Mouse (Mus musculus) embryonic facial prominence, embryonic 12.5 days (tissue): ENCODE data around the gene Gpr137c. TPM values are rescaled to one million over a fixed set of nuclear protein-coding genes. Genes with fewer than 3 reads are reported as not detected.

Source experiments
- ATAC-seq: fragments of 200-750 bp; cut with Nextera tagmentation; 2 replicates; pipeline ENCODE4 v1.8.0; 2017; ENCODE audit not compliant: insufficient number of reproducible peaks, insufficient read depth, low FRiP score, low TSS enrichment
- H3K27ac ChIP-seq: fragments of 300-500 bp; sonication (generic); 2 replicates; pipeline ENCODE4 v1.5.1; 2016; ENCODE audit warnings: mild to moderate bottlenecking
- H3K27me3 ChIP-seq: fragments of 300-500 bp; sonication (generic); 2 replicates; pipeline ENCODE4 v1.6.1; 2016; ENCODE audit warnings: mild to moderate bottlenecking, moderate library complexity
- H3K36me3 ChIP-seq: fragments of 300-500 bp; sonication (generic); 2 replicates; pipeline ENCODE4 v1.6.1; 2016; ENCODE audit warnings: mild to moderate bottlenecking
- H3K4me1 ChIP-seq: fragments of 300-500 bp; sonication (generic); 2 replicates; pipeline ENCODE4 v1.6.1; 2016
- H3K4me2 ChIP-seq: fragments of 300-500 bp; sonication (generic); replicated peaks from 2 replicates; pipeline ENCODE4 v1.6.1; 2016; ENCODE audit warnings: mild to moderate bottlenecking, moderate library complexity
- H3K4me3 ChIP-seq: fragments of 300-500 bp; sonication (generic); 2 replicates; pipeline ENCODE4 v1.5.1; 2016; ENCODE audit warnings: mild to moderate bottlenecking
- H3K9ac ChIP-seq: fragments of 300-500 bp; sonication (generic); 2 replicates; pipeline ENCODE4 v1.6.1; 2016; ENCODE audit warnings: mild to moderate bottlenecking, moderate library complexity
- H3K9me3 ChIP-seq: fragments of 300-500 bp; sonication (generic); 2 replicates; pipeline ENCODE4 v1.6.1; 2016; ENCODE audit warnings: mild to moderate bottlenecking, moderate library complexity
- WGBS: fragments of 180-500 bp; shearing (Covaris S2); methylation state at CpG from one replicate; pipeline ENCODE4 v1.1.7; 2016; 5-methylcytosine and 5-hydroxymethylcytosine counted together
- polyA plus RNA-seq: library from polyadenylated mRNA; unstranded; fragments of >200 nt; fragmentation: Nextera tagmentation; extraction: Ambion mirVana; gene quantifications from 2 replicates; pipeline ENCODE4 v1.2.1, GENCODE M21; 2016

The Gpr137c gene
- polyA plus RNA-seq, 1 experiment from 2014 or later = 5.5 TPM

DNA sequence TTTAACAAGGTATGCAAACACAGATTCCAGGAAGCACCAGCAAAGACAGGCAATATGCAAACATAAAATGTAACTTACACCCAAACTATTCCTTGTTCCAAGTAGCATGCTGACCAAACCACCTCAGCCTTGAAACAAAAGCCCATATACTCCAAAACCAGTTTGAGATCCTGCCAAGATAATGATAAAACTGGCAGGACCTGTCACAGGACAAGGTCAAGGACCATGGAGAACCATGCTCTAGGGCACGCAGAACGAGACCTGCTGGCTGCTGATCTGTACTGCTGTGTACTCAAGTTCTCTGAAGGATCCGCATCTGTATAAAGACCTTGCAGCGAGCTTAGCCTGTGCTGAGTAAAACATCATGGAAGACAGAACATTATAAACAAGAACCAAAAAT lies 1.8 kb upstream of the Gpr137c start:
- Histone ChIP-seq H3K27me3 (no peaks in the 10 kb centered on the region), H3K4me3 (no peak overlapping the region), H3K36me3 (no peaks in the 10 kb centered on the region), H3K4me1 (peaks cover 6% of the 10 kb centered on the region; the same call in 1 of the 2 replicates), H3K27ac (no peak overlapping the region), H3K4me2 (peak overlapping the region; percentile 64; the same call in 1 of the 2 replicates), H3K9ac (no peak overlapping the region), H3K9me3 (no peaks in the 10 kb centered on the region)
- ATAC-seq = no peak
- WGBS = 86% methylated on average over 4 of the region's 4 CpGs

DNA sequence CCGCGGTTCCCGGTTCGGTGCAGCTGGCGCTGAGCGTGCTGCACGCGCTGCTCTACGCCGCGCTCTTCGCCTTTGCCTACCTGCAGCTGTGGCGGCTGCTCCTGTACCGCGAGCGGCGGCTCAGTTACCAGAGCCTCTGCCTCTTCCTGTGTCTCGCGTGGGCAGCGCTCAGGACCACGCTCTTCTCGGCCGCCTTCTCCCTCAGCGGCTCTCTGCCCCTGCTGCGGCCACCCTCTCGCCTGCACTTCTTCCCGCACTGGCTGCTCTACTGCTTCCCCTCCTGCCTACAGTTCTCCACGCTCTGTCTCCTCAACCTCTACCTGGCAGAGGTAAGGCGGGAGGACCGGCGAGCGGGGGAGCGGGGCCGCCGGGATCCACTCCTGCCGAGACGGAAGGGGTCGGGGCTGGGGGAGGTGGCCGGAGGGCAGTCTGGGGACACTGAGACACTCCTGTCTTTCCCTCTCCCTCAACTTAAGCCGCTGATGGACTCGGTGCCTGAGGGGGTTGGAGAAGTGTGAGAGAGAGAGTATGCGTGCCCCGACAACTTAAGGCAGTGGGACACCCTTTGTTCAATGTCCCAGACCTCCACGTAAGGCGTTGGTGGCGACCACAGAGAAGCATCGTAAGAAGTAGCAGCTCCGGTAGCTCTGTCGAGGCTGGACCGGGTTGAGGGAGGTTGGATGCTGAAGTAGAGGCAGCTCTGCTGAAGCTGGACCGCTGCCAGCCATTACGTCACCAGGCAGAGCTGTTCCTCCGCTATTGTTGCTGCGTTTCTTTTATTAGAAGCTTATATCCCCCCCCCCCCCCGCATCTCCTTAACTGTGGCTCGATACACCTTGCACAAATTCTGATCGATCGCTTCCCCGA lies 806 bp downstream of the Gpr137c start, which contains the start of gene Txndc16:
Gene Txndc16, minus strand, starts transcription at position 239 of the 867 bp plus-strand sequence.
- under 1% methylated on average over 46 of the region's 59 CpGs for whole genome bisulfite sequencing
- H3K27me3 ChIP-seq = no peaks in the 10 kb centered on the region
- peak within 1 kb of the TSS; percentile 88 for H3K4me2 ChIP-seq
- H3K9me3 ChIP-seq = no peaks in the 10 kb centered on the region
- H3K27ac ChIP-seq = peak within 1 kb of the TSS; percentile 94
- H3K4me3 ChIP-seq = peak within 1 kb of the TSS; percentile 71
- H3K4me1 ChIP-seq = peaks cover 6% of the 10 kb centered on the region; the same call in 1 of the 2 replicates
- ATAC-seq = peak; percentile 44
- H3K36me3 ChIP-seq = no peaks in the 10 kb centered on the region
- H3K9ac ChIP-seq = peak within 1 kb of the TSS; percentile 87

- no peak for ATAC-seq
- Histone ChIP-seq H3K36me3 (no peaks in the 10 kb centered on the region), H3K27ac (0 out of 2 replicates have a peak overlapping the region, but pooled peaks have one; percentile 17), H3K9me3 (no peaks in the 10 kb centered on the region), H3K9ac (peak overlapping the region; percentile 87), H3K4me3 (peak overlapping the region; percentile 71), H3K4me1 (peaks cover 6% of the 10 kb centered on the region; the same call in 1 of the 2 replicates), H3K4me2 (peak overlapping the region; percentile 88), H3K27me3 (no peaks in the 10 kb centered on the region)
- 9% methylated on average over 11 of the region's 11 CpGs for WGBS
These were observed 1.6 kb downstream of the Gpr137c start for GRCm38 (mm10) chr14:45220957-45221630.

DNA sequence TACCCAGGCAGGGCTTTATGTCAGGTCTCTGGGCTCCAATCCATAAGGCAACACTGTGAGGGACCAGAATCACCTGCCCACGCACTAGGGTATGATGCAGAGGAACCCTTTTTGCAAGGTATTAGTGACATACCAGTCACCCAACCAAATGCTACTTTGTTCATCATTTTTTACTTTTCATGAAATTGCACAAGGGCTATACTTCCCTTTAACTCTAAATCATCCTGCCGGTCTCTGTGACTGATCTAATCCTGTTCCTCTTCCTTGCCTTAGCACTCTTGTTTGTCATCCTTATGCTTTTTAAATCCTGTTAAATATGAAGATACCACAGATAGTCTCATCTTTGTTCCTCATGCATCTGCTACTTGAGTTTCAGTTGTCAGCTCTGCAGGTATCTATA lies 19.5 kb downstream of the Gpr137c start:
- 77% methylated on average over 2 of the region's 2 CpGs for WGBS
- no peak overlapping the region for H3K9ac ChIP-seq
- no peak overlapping the region for H3K4me2 ChIP-seq
- H3K9me3 ChIP-seq = no peaks in the 10 kb centered on the region
- H3K4me3 ChIP-seq = no peak overlapping the region
- H3K27me3 ChIP-seq = no peaks in the 10 kb centered on the region
- no peaks in the 10 kb centered on the region for H3K4me1 ChIP-seq
- H3K36me3 ChIP-seq = no peaks in the 10 kb centered on the region
- no peak overlapping the region for H3K27ac ChIP-seq
- ATAC-seq = no peak

DNA sequence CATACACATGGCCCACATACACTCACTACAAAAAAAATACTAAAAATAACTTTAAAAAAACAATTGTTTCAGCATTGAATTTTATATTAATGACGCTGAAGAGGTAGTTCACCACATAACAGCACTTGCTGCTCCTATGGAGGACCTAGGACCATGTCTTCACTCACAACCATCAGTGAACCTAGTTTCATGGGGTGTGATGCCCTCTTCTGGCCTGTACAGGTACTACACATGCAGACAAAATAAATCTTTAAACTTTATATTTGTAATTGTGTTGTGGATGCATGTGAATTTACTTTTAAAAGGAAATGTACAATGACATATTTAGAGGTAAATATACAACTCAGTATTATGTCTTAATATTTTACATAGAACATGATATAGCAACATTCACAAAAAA lies 22.1 kb downstream of the Gpr137c start:
- no peak overlapping the region for H3K9ac ChIP-seq
- no peaks in the 10 kb centered on the region for H3K27me3 ChIP-seq
- no peaks in the 10 kb centered on the region for H3K36me3 ChIP-seq
- ATAC-seq = no peak
- no peaks in the 10 kb centered on the region for H3K4me1 ChIP-seq
- no peak overlapping the region for H3K4me2 ChIP-seq
- no peak overlapping the region for H3K4me3 ChIP-seq
- no peak overlapping the region for H3K27ac ChIP-seq
- H3K9me3 ChIP-seq = no peaks in the 10 kb centered on the region
- WGBS = 35% methylated on average over 1 of the region's 1 CpGs

DNA sequence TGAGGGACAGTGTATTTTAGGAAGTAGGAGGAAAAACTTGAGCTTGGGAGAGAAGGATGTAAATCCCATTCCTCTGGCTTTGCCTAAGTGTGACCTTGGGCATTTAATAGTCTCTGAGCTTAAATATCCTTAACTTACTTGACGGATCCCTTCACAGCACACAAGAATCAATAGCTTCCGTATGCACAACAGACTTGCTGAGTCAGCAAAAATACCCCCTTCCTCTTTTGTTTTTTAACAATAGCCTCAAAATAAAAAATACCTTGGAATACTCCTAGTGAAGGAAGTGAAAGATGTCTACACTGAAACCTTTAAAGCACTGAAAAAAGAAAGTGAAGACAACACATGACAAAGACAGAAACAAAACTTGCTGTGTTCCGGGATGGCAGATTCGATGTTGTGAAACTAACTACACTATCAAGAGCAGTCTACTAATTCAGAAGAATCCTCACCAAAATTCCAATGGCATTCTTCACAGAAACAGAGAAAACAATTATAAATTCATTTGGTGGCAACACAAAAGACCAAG lies 32.1 kb downstream of the Gpr137c start:
- no peak for ATAC-seq

DNA sequence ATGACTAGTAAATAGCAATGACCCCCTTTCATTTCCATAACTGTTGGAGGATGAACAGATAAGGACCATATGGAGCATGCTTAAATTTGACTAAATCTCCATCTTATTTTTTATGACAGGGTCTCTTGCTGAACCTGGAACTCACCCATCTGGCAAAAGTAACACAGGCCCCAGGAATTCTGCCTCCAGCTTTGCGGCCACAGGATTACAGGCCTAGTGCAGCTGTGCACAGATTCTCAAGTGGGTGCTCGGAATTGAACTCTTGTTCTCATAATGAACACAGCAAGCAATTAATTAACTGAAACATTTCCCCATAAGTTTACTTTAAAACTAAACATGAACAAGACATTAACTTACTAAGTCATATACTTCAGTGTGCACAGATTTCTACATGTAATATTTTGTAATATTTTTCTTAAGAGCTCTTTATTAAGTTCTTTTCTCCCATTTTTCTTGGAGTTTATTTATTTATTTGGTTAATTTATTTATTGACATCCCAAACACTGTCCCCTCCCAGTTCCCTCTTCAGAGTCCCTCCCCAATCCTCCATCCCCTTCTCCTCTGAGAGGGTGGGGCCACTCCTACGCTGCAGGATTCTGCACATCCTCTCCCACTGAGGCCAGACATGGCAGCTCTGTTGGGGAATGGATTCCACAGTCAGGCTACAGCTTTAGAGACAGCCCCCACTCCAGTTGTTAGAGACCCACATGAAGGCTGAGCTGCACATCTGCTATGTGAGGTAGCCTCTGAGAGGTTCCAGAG lies 44.5 kb downstream of the Gpr137c start:
- Histone ChIP-seq H3K36me3 (no peaks in the 10 kb centered on the region), H3K9ac (no peak overlapping the region), H3K4me2 (no peak overlapping the region), H3K4me3 (no peak overlapping the region), H3K4me1 (no peaks in the 10 kb centered on the region), H3K9me3 (no peaks in the 10 kb centered on the region), H3K27me3 (no peaks in the 10 kb centered on the region), H3K27ac (no peak overlapping the region)
- no peak for ATAC-seq
- 84% methylated on average over 3 of the region's 3 CpGs for WGBS

More for the DNA sequence above, 32.1 kb downstream of the Gpr137c start:
- no peak overlapping the region for H3K4me3 ChIP-seq
- H3K27ac ChIP-seq = no peak overlapping the region
- no peaks in the 10 kb centered on the region for H3K9me3 ChIP-seq
- H3K27me3 ChIP-seq = no peaks in the 10 kb centered on the region
- no peak overlapping the region for H3K9ac ChIP-seq
- no peaks in the 10 kb centered on the region for H3K36me3 ChIP-seq
- H3K4me1 ChIP-seq = no peaks in the 10 kb centered on the region
- H3K4me2 ChIP-seq = no peak overlapping the region
- WGBS = 90% methylated on average over 4 of the region's 4 CpGs

GRCm38 (mm10) chr14:45275816-45276215 lies 56.3 kb downstream of the Gpr137c start:
- Histone ChIP-seq H3K4me2 (no peak overlapping the region), H3K27ac (no peak overlapping the region), H3K4me3 (no peak overlapping the region), H3K9ac (no peak overlapping the region), H3K27me3 (no peaks in the 10 kb centered on the region), H3K9me3 (no peaks in the 10 kb centered on the region), H3K4me1 (no peaks in the 10 kb centered on the region), H3K36me3 (no peaks in the 10 kb centered on the region)
- 85% methylated on average over 6 of the region's 6 CpGs for WGBS
- ATAC-seq = no peak

DNA sequence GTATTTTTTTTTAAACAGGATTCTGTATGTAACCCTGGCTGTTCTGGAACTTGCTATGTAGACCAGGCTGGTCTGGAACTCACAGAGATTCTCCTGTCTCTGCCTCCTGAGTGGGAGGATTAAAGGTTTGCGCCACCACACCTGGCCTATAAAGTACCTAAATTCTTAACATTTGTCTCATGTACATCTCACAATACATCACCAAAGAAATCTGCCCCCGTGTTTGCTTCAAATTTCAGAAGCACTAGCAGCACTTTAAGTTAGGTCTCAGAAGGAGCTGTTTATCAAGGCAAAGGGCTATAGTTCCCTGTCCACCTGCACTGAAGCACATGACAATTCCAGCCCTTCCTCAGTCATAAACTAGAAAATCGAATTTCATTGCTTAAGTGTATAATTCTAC lies 62.5 kb downstream of the Gpr137c start:
- Histone ChIP-seq H3K36me3 (peaks cover 4% of the 10 kb centered on the region; the same call in 1 of the 2 replicates), H3K9me3 (no peaks in the 10 kb centered on the region), H3K4me1 (no peaks in the 10 kb centered on the region), H3K4me3 (no peak overlapping the region), H3K27ac (no peak overlapping the region), H3K27me3 (no peaks in the 10 kb centered on the region), H3K4me2 (no peak overlapping the region), H3K9ac (no peak overlapping the region)
- 87% methylated on average over 3 of the region's 3 CpGs for WGBS
- no peak for ATAC-seq

GRCm38 (mm10) chr14:45291608-45292007 lies 72.1 kb downstream of the Gpr137c start:
- Histone ChIP-seq H3K4me3 (no peak overlapping the region), H3K9ac (no peak overlapping the region), H3K27me3 (no peaks in the 10 kb centered on the region), H3K4me1 (no peaks in the 10 kb centered on the region), H3K27ac (no peak overlapping the region), H3K36me3 (peaks cover 9% of the 10 kb centered on the region), H3K4me2 (no peak overlapping the region), H3K9me3 (no peaks in the 10 kb centered on the region)
- WGBS = 61% methylated on average over 4 of the region's 4 CpGs
- no peak for ATAC-seq

GRCm38 (mm10) chr14:45303939-45304338 lies 84.4 kb downstream of the Gpr137c start:
- H3K27ac ChIP-seq = no peak overlapping the region
- no peaks in the 10 kb centered on the region for H3K9me3 ChIP-seq
- H3K4me1 ChIP-seq = no peaks in the 10 kb centered on the region
- no peak overlapping the region for H3K9ac ChIP-seq
- H3K27me3 ChIP-seq = no peaks in the 10 kb centered on the region
- ATAC-seq = no peak
- 64% methylated on average over 4 of the region's 4 CpGs for WGBS
- no peak overlapping the region for H3K4me3 ChIP-seq
- peaks cover 13% of the 10 kb centered on the region; the same call in 1 of the 2 replicates for H3K36me3 ChIP-seq
- no peak overlapping the region for H3K4me2 ChIP-seq
